Mouse (Mus musculus) liver, embryonic 14.5 days (tissue): ENCODE data around the gene Bcl2l2. TPM values are rescaled to one million over a fixed set of nuclear protein-coding genes. Genes with fewer than 3 reads are reported as not detected.

Source experiments
- ATAC-seq: fragments of 200-750 bp; cut with Nextera tagmentation; 2 replicates; pipeline ENCODE4 v1.8.0; 2017; ENCODE audit warnings: moderate number of reproducible peaks, mild to moderate bottlenecking, moderate library complexity; ENCODE audit not compliant: insufficient read depth
- DNase-seq, 3 experiments: peaks; one replicate each; pipeline ENCODE4 v3.0.0-alpha.2; 2012 to 2013; ENCODE audit warnings: low read depth in 3 of 3, low spot score in 3 of 3
- H3K27ac ChIP-seq: fragments of 300-500 bp; sonication (generic); 2 replicates; pipeline ENCODE4 v1.5.1; 2014; ENCODE audit warnings: moderate library complexity, mild to moderate bottlenecking, control low read depth, inconsistent platforms
- H3K27me3 ChIP-seq: fragments of 300-500 bp; sonication (generic); 2 replicates; pipeline ENCODE4 v1.6.1; 2014; ENCODE audit warnings: mild to moderate bottlenecking, low read length, moderate library complexity; ENCODE audit not compliant: control insufficient read depth, insufficient read depth
- H3K36me3 ChIP-seq: fragments of 300-500 bp; sonication (generic); replicated peaks from 2 replicates; pipeline ENCODE4 v1.6.1; 2014; ENCODE audit warnings: low read depth; ENCODE audit not compliant: control insufficient read depth, insufficient read depth
- H3K4me1 ChIP-seq, 2 experiments: fragments of 200-500 bp in 1 of 2; fragments of 300-500 bp in 1 of 2; sonication (generic) in 1 of 2; replicated peaks; 2 replicates each; pipeline ENCODE4 v1.6.1; 2012 to 2014; ENCODE audit warnings: antibody characterized with exemption in 1 of 2, inconsistent platforms in 1 of 2, low read length in 1 of 2; ENCODE audit not compliant: control insufficient read depth in 2 of 2, insufficient read depth in 2 of 2
- H3K4me2 ChIP-seq: fragments of 300-500 bp; sonication (generic); 2 replicates; pipeline ENCODE4 v1.6.1; 2014; ENCODE audit warnings: low read depth, mild to moderate bottlenecking, control low read depth, moderate library complexity
- H3K4me3 ChIP-seq, 2 experiments: fragments of 200-500 bp in 1 of 2; fragments of 300-500 bp in 1 of 2; sonication (generic) in 1 of 2; 2 replicates each; pipeline ENCODE4 v1.5.1; 2012 to 2014; ENCODE audit warnings: low read depth in 2 of 2, low read length in 2 of 2, mild to moderate bottlenecking in 2 of 2, control low read depth in 1 of 2, inconsistent platforms in 1 of 2, moderate library complexity in 1 of 2; ENCODE audit not compliant: insufficient read depth in 1 of 2
- H3K9ac ChIP-seq: fragments of 300-500 bp; sonication (generic); replicated peaks from 2 replicates; pipeline ENCODE4 v1.6.1; 2014; ENCODE audit warnings: mild to moderate bottlenecking, control low read depth, moderate library complexity
- H3K9me3 ChIP-seq: fragments of 300-500 bp; sonication (generic); 2 replicates; pipeline ENCODE4 v1.6.1; 2016; ENCODE audit warnings: low read length, mixed read lengths; ENCODE audit not compliant: control insufficient read depth
- CTCF ChIP-seq: IDR thresholded peaks from 2 replicates; pipeline ENCODE4 v1.5.1; 2016; ENCODE audit warnings: antibody characterized with exemption, low read depth, control low read depth
- EP300 ChIP-seq: IDR thresholded peaks from 2 replicates; pipeline ENCODE4 v1.6.1; 2016; ENCODE audit warnings: antibody characterized with exemption, low read depth
- WGBS: fragments of 180-500 bp; shearing (Covaris S2); extraction: QIAGEN DNeasy Blood & Tissue Kit; methylation state at CpG from one replicate; pipeline ENCODE4 v1.1.7; 2014; ENCODE audit not compliant: insufficient replicate concordance; 5-methylcytosine and 5-hydroxymethylcytosine counted together
- polyA plus RNA-seq, 2 experiments: library from polyadenylated mRNA; depleted of rRNA in 1 of 2; stranded (reverse) in 1 of 2; unstranded in 1 of 2; fragments of >200 nt; fragmentation: Nextera tagmentation in 1 of 2; extraction: Ambion mirVana in 1 of 2; gene quantifications; 2 replicates each; pipeline versions ENCODE4 v1.2.1 to v1.2.3; 2012 to 2014

Bcl2l2 gene
- polyA plus RNA-seq, 2 experiments = 0.47 to 4.9 TPM

DNA sequence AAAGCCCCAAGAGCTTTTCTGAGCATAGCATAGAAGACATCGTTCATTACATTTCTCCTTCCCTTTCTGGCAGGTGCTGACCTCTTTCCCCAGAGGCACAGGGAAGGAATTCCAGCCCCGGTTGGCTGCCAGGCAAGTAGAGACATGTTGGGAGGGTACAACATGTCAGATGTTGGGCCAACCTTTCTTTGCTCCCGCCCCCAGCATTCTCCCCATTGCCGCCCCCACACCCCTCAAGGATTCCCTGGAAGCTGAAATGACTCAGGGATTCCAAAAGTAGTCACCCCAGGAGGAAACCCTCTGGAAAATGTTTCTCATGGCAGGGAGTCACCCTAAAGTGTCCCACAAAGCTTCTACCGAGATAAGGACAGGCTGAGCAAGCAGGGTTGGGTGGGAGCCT is 46.6 kb downstream of the Bcl2l2 start:
- peaks cover 42% of the 10 kb centered on the region for H3K27me3 ChIP-seq
- no peak for ATAC-seq
- WGBS = 53% methylated on average over 5 of the region's 5 CpGs

DNA sequence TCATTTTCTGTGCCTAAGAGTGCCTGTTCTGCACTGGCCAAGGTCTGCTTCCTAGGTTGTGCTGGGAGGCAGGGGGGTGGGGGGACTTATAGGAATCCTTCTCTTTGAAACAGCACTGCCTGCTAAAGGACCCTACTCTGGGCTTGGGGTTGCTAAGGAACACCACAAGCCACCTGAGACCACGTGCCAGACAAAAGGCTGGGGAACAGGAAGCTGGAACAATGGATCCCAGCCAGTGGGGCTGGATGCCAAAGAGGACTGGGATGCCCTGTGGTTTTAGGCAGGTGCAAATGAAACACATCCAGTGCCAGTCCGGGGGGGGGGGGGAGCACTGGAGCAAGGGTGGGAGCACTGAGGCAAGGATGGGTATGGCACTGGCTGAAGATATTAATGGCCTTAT is 47.3 kb downstream of the Bcl2l2 start:
- DNase-seq (no peak), ATAC-seq (no peak)
- Histone ChIP-seq H3K27ac (no peak overlapping the region), H3K4me3 (no peak overlapping the region), H3K9ac (no peak overlapping the region), H3K9me3 (no peaks in the 10 kb centered on the region), H3K4me1 (no peaks in the 10 kb centered on the region), H3K4me2 (no peak overlapping the region), H3K36me3 (no peaks in the 10 kb centered on the region), H3K27me3 (peaks cover 36% of the 10 kb centered on the region)
- 20% methylated on average over 2 of the region's 2 CpGs for WGBS
- TF ChIP-seq EP300 (no peak), CTCF (no peak)

More for the DNA sequence above, 46.6 kb downstream of the Bcl2l2 start:
- Histone ChIP-seq H3K9me3 (no peaks in the 10 kb centered on the region), H3K9ac (no peak overlapping the region), H3K36me3 (no peaks in the 10 kb centered on the region), H3K4me2 (no peak overlapping the region), H3K4me3 (no peak overlapping the region), H3K4me1 (peaks cover 3 to 5% of the 10 kb centered on the region in 2 experiments), H3K27ac (no peak overlapping the region)
- no peak for DNase-seq
- no peak for TF ChIP-seq CTCF
- no peak for TF ChIP-seq EP300

DNA sequence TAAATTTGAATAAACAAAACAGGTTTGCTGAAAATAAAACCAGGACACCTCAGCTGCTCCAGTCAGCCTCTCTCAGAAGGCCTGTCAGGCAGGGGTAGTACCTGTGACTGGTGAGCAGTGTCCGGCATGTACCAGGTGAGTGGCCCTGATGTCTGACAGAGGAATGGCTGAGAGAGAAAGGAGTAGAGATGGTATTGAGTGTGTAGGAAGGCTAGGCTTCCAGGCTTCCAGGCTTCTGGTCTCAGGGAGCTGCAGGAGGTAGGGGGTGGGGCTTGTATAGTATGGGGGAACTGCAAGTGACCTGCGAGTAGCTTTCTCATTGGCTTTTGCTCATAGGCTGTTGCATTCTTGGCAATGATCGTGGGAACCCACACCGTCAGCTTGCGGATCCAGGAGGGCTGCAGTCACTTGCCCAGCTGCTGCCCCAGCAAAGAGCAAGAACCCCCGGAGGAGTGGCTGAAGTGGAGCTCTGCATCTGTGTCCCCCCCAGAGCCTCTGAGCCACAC is 49.5 kb downstream of the Bcl2l2 start, which contains the start of gene Il25:
Il25 (plus strand) TSS at position 51 of the 506 bp plus-strand sequence.
- Histone ChIP-seq H3K36me3 (no peaks in the 10 kb centered on the region), H3K9ac (no peak within 1 kb of the TSS), H3K4me2 (no peak within 1 kb of the TSS), H3K27ac (no peak within 1 kb of the TSS), H3K9me3 (no peaks in the 10 kb centered on the region), H3K4me1 (no peaks in the 10 kb centered on the region), H3K27me3 (peaks cover 13% of the 10 kb centered on the region), H3K4me3 (no peak within 1 kb of the TSS)
- WGBS = 48% methylated on average over 6 of the region's 6 CpGs
- ATAC-seq (no peak), DNase-seq (no peak)
- TF ChIP-seq EP300 (no peak), CTCF (no peak)

DNA sequence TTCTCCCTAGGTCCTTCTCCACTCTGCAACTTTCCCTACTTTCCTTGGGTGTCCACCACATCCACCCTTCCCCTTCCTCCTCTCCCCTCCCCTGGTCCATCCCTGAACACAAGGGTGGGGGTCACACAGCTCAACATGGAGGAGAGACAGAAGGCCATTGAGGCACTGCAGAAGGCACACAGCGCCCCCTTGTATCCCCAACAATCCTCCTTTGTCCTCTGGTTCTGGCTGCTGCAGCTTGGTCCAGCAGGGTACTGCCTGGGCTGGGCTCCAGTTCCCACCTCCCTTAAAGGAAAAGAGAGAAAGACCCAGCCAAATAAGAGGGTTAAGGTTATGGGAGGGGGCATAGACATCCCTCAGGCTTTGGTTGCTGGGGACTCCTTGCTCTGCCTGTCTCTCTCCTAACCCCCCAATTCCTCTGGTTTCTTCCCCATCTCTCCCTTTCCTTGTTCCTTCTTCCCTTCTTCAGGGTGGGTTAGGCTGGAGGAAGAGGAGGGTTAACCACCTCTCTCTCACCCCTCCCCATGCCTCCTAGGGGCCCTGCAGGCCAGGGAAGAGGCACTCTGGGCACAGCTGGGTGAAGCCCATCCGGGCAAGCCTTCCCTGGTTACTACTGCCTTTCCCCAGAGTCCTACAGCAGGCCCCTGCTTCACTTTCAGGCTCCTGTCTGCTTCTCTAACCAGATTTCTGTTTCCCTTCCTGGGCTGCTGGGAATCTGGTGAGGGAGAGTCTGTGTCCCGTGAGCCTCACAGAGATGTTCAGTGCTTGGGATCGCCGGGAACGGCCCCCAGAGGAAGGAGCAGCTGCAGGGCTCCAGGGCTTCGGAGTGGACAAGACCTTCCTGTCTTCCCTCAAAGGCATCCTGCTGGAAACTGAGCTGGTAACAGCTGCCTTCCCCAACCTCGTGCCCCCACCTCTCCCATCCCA is 53.0 kb downstream of the Bcl2l2 start, which contains the start of gene Cmtm5:
Cmtm5 (plus strand) TSS at position 358 of the 927 bp plus-strand sequence.
- ATAC-seq = no peak
- Histone ChIP-seq H3K36me3 (no peaks in the 10 kb centered on the region), H3K27me3 (no peaks in the 10 kb centered on the region), H3K4me1 (no peaks in the 10 kb centered on the region), H3K4me2 (no peak within 1 kb of the TSS), H3K4me3 (no peak within 1 kb of the TSS), H3K27ac (no peak within 1 kb of the TSS), H3K9ac (no peak within 1 kb of the TSS), H3K9me3 (no peaks in the 10 kb centered on the region)
- 21% methylated on average over 8 of the region's 8 CpGs for WGBS
- no peak for DNase-seq
- no peak for TF ChIP-seq CTCF
- no peak for TF ChIP-seq EP300

DNA sequence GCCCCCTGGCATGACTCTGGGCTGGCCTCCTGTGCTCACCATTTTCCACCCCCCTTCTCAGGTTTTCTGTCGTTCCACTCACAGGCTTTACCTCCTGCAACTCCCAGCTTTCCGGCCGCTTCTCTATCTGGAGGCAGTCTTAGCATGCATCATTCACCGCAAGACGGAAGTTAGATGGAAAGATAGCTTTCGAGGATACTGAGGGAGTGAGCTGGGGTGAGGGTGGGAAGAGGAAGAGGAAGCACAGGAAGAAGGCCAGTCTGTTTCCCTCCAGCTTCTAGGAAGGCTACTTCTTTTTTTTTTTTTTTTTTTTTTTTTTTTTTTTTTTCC is 53.6 kb downstream of the Bcl2l2 start:
- H3K27me3 ChIP-seq = no peaks in the 10 kb centered on the region
- H3K27ac ChIP-seq = no peak overlapping the region
- H3K4me1 ChIP-seq = no peaks in the 10 kb centered on the region
- no peak overlapping the region for H3K9ac ChIP-seq
- DNase-seq (no peak), ATAC-seq (no peak)
- no peak for TF ChIP-seq EP300
- TF ChIP-seq CTCF = no peak
- 15% methylated on average over 6 of the region's 6 CpGs for WGBS
- H3K9me3 ChIP-seq = no peaks in the 10 kb centered on the region
- H3K36me3 ChIP-seq = no peaks in the 10 kb centered on the region
- H3K4me3 ChIP-seq = no peak overlapping the region
- H3K4me2 ChIP-seq = no peak overlapping the region
